Mouse (Mus musculus) large intestine, adult 2 months (tissue): ENCODE data around the gene Erf. TPM values are rescaled to one million over a fixed set of nuclear protein-coding genes. Genes with fewer than 3 reads are reported as not detected.

Source experiments
- DNase-seq: peaks from one replicate; pipeline ENCODE4 v3.0.0-alpha.2; 2012; ENCODE audit warnings: low read depth, low spot score
- WGBS: fragments of 180-500 bp; shearing (Covaris S2); methylation state at CpG from one replicate; pipeline ENCODE4 v1.1.7; 2018; 5-methylcytosine and 5-hydroxymethylcytosine counted together
- polyA plus RNA-seq: library from polyadenylated mRNA; depleted of rRNA; stranded (reverse); fragments of >200 nt; gene quantifications from 2 replicates; pipeline ENCODE4 v1.2.3, GENCODE M21; 2012; rRNA removed

Erf gene
- polyA plus RNA-seq, 1 experiment = 15.3 TPM

DNA sequence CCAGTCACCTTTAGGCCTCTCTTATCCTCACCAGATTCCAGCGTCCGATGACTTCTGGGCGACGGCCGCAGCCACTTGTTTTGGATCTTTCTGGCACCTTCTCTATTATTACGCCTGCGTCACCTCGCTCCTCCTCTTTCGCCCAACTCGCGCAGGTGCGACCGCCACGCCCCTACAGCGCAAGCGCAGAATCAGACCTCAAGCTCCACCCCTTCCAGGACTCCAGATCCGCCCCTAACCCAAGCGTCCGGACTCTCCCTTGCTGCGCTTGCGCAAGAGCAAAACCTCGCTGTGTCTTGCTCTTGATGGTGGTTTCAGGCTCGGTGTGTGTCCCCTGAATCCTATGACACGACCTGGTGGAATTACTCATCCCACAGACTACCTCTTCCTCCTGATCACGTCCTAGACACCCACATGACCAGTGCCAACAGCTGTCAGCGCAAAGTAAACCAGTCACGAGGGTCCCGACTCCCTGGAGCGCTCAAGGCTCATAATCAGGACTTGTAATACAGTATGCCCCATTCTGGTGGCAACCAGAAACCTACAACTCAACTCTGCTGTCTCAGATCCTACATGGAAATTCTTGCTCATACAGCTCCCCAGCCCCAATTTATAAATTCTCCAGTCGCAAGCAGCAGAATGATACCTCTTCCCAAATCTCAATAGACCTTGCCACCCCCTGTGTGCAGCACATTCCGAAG is 30.7 kb downstream of the Erf start:
- DNase-seq = peak; percentile 91
- 2% methylated on average over 31 of the region's 31 CpGs for WGBS

DNA sequence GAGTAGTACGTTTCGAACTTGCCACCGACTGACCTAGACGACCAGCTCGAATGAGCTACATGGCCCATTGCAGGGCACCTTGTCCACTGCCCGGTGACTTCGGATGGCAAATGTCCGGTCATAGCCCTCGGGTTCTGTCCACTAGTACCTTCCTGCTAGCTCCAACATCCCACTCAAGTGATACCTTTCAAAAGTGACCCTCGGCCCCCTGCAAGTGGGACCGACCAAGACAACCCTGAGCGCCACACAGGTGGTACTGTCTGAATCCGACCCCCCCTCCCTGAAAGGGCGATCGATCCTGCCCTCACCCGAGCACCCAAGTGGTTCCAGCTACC is 31.2 kb downstream of the Erf start:
- 0% methylated on average over 16 of the region's 16 CpGs for WGBS
- no peak for DNase-seq

DNA sequence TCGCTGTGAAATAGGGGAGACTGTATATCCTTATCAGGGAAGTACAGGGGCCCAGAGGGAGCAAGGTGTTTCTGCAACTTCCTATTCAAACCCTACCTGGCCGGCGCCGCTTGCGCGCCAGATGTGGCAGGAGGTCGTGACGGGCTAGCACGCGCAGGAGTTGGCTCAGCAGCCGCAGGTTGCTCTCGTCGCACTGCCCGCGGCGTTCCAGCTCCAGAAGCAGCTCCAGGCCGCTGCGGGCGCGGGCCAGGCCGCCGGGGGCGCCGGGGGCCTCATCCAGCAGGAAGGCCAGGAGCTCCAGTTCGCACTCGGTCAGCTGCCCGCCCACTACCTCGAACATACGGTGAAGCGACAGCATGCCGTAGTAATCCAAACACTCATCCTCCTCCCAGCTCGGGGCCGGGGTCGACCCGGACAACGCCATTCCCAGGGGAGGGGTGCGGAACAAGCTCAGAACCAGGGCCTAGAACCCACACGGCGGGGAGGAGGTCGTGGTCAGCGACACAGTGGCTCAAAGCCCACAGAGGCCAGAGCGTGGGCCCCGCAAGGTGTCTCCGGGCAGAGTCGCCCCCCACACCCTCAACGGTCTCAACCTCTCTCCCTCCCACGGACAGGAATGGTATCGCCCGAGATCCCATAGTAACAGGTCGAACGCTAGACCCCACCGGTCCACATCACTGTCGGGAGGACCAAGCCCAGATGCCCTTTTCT is 31.7 kb downstream of the Erf start:
- no peak for DNase-seq
- WGBS = under 1% methylated on average over 53 of the region's 53 CpGs

DNA sequence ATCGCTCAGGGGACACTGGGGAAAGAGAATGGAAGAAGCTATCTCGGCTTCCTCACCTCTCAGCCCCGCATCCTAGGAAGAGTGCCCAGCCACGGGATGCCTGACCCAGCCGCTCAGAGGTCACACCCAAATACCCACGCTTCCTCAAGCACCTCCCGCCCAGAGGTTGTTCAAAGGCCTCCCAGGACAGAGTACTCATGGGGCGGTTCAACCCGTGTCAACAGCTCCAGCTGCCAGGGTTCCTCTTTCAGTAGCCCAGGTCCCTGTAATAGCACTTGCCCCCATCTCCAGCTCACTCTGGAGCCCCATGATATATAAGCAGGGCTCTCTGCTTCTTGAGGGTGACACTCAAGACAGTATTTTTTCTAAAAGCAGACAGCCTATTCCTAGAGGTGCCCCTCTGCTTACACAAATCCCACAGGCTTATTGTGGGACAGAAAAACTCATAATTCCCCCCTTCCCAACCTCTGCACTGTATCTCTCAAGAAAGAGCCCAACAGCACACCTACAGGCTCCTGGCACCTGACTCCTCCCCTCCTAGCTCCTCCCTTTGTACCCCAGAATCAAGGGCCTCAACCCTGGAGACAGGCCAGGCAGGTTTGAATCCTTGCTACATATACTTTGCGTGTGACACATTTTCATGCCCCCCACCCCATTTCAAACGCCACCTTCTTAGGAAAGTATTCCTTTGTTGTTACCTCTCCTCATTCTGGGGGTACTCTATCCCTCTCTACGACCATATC is 32.7 kb downstream of the Erf start:
- 42% methylated on average over 12 of the region's 12 CpGs for WGBS
- no peak for DNase-seq

DNA sequence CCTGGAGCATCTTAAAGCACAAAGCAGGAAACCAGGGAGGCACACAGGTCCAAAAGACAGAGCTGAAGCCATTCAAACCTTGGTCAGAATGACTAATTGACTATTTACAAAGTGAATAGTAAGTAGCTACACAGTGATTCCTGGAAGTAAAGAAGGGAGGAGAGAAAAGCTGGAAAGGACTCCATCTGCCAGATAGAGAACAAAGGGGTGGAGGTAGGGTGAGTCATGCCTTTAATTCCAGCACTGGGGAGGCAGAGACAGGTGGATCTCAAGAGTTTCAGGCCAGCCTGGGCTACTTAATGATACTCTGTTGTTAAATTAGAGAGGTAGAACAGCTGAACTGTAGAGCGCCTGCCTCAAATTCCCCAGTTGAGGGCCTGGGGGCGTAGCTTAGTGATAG is 36.4 kb downstream of the Erf start:
- DNase-seq = no peak
- WGBS = 93% methylated on average over 2 of the region's 2 CpGs

DNA sequence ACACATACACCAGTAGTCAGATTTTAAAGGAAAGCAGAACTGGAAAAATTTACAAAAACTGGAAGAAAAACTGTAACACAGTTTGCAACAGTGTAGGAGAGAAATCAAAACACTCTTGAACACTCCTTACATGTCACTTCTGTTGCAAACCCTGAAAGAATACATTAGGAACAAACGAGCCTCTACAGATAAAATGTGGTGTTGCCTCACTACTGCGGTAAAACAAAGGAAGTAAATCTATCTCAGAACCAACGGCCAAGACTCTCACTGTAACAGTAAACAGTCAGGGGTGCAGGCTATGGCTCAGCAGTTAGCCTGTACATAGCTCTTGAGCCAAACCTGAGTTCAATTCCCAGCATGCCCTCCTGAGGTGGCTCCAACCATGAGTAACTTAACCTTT is 37.5 kb downstream of the Erf start:
- WGBS = 53% methylated on average over 3 of the region's 3 CpGs

DNA sequence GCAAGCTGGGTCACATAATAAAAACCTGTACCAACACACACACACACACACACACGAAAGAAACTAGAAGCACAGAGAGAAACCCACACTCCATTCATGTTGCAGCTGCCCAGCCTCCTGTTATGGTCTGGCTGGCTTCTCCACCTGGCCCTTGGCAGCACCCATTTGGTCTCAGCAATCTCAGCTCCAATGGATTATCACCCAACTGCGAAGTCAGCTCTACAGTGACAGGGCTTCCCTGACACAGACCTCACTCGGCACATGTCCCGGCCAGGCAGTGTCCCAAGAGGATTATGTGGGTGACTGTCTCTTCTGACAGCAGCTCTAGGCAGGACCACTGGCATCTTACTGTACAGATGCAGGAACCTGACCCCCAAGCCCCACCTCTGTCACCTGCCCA is 40.1 kb downstream of the Erf start:
- WGBS = 91% methylated on average over 4 of the region's 4 CpGs

More for the DNA sequence above, 37.5 kb downstream of the Erf start:
- DNase-seq = no peak

DNA sequence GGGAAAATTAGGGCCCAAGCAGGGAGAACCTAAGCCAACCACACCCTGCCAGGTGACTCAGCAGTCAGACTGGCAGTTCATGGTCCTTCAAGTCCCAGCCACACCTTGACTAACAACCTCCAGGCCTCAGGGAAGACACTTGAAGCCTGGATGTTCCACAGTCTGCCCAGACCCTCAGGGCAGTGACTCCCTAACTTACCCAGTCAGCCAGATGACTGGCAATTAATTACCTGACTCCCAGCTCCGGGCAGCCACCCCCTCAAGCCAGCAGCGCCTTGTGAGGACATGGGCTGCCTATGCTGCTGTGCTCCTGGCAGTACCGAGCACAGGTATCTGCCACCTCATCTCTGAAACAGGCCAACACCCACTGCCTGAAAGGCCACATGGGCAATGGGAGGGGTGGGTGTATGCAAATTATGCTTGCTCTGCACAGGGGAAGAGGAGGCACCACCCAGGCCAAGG is 41.4 kb downstream of the Erf start:
- WGBS = 33% methylated on average over 3 of the region's 3 CpGs

More for the DNA sequence above, 40.1 kb downstream of the Erf start:
- no peak for DNase-seq

DNA sequence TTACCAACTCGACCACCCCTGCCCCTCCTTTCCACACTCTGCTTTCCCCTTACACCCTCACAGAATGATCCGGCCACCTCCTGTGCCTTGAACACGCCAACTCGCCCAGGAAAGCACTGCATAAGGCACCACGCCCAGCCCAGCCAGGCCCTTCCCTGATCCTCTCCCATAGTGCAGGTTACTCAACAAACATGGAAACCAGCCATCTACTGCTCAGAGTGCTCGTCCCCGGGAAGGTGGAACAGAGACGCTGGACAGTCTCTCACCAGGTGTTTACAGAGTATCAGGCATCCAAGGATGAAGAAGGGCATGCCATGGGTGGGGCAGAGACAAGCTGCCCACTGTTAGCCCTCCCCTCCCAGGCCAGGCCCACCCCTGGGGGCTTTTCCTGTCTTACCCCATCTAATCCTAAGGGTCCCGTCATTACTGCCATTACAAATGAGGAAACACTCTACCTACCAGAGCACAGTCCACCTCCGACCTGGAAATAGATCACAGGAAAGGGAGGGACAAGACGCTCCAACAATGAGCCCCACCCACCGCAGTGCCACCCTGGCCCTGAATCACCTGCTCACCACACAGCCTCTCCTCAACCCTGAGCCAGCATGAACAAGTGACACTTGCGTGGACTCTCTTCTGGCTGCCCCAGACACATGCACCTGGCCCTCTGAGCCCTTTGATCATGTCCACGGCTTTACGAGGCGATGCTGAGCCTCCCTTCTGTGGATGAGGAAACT is 44.3 kb downstream of the Erf start:
- whole genome bisulfite sequencing = 35% methylated on average over 16 of the region's 16 CpGs
- DNase-seq = no peak

More for the DNA sequence above, 41.4 kb downstream of the Erf start:
- DNase-seq = no peak

DNA sequence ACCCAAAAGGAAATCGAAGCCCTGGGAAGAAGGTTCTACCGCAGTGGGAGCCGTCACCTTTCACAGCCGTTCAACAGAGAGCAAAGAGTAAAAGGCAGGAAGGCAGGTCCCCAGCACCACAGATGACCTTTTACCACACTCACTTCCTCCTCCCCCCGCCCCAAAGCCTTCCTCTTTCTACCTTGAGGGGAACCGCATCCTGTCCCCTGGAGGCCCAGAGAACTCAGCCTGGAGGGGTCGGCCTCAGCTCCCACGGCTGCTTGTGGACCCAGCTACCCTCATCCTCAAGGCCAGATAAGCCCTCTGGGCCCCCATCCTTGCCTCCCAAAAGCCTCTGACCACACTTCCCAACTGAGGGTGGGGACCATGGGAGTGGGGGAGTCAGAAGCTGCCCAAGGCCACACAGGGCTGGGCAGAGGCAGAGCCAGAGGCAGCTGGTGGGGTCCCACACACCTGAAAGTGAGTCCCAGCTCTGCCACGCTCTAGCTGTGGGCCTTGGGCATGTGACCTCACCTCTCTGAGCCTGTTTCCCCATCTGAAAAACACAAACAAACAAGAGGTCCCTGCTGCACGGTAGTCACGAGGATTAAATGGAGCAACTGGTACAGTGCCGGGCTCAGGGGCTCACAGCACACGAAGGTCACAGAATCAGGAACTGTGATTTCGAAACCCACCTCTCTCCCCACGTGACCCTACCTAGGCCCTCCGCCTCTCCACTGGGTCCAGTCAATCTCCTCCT is 45.0 kb downstream of the Erf start:
- 63% methylated on average over 16 of the region's 16 CpGs for WGBS
- no peak for DNase-seq

DNA sequence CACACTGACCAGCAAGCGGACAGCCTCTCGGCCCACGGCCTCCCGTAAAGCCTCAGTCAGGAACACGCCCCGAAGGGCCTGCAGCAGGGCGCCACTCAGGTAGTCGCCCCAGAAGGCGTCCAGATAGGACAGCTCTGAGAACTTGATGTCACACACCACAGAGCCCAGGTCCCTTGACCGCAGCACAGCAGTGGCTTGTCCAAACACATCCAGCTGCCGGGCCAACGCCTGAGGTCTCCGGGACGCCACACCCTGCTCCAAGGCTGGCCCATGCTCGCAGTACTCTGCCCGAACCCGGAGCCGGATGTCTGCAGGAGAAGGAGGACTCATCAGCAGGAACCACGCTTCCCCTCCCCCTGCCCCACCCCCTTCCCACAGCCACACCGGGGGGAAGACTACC is 46.9 kb downstream of the Erf start:
- no peak for DNase-seq
- WGBS = 82% methylated on average over 20 of the region's 20 CpGs

DNA sequence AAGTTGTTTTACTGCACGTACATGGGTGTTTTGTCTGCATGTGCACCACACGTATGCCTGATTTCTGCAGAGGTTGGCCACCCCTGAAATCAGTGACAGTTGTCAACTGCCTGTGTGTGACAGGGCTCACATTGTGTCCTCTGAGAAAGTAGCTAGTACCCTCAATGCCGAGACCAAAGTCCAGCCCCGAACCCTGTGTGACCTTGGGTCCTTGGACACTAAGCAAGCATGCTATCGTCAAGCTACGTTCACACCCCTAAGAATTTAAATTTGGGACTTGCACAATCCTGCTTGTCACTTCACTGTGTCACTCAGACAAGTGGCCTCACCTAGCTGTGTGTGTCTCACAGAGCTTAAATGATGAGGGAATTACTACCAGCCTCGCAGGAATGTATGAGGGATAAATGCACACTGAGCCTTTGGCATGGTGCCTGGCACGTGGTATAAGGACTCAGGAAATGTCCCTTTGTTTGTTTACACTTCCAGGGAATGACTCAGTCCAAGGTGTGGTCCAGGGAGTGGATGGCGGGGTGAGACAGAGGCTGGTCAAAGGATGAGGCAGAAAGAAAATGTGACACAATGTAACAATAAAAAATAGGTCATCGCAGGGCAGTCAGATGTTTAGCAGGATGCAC is 53.1 kb downstream of the Erf start:
- 20% methylated on average over 10 of the region's 10 CpGs for WGBS
- DNase-seq = peak; percentile 100

DNA sequence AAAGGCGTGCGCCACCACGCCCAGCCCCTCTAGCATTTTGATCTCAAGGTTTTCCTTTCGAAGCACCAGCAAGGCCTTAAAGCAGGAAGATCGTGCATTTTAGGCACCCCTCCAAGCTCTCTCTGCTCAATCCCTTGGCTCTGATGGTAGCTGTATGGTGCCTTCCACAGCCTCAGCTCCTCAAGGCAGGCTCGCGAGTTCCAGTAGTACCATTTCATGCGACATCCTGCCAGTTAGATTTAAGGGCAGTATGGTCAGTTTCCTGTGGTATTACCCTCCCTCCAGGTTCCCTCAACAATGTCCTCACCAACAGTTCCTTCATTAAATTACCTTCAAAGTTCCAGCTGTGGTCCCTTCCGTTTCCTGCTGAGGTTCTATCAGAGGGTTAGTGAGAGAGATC is 54.5 kb downstream of the Erf start:
- 74% methylated on average over 9 of the region's 9 CpGs for WGBS
- DNase-seq = no peak

DNA sequence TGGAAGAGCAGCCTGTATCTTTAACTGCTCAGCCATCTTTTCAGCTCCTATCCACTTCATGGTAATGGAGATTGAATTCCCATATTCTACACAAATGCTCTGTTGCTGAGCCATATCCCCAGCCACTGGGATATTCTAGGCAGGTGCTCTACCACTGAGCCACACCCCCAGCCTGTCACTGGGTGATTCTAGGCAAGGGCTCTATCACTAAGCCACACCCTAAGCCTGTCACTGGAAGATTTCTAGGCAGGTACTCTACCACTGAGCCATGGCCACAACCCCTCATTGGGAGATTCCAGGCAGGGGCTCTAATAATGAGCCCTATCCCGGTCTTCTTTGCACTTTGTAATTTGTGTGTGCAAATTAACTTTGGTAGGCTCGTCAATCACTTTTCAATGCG is 55.4 kb downstream of the Erf start:
- no peak for DNase-seq
- WGBS = 76% methylated on average over 3 of the region's 3 CpGs

Other genes with a start within 250 kb of the Erf start
- gene Atp1a3, start 244.8 kb downstream of the Erf start, polyA plus RNA-seq = 1.8 and 3.3 TPM in 2 replicates
- 6.4 and 8.7 TPM in 2 replicates for gene Grik5, start 178.4 kb downstream of the Erf start, polyA plus RNA-seq
- 16.8 and 20.6 TPM in 2 replicates for gene Zfp574, start 178.2 kb downstream of the Erf start, polyA plus RNA-seq
- 2.6 and 3.9 TPM in 2 replicates for gene Pou2f2, start 71.0 kb downstream of the Erf start, polyA plus RNA-seq
- 52.6 and 66.0 TPM in 2 replicates for gene Dedd2, start 30.1 kb downstream of the Erf start, polyA plus RNA-seq
- gene Zfp526, start 29.3 kb downstream of the Erf start, polyA plus RNA-seq = 4.2 and 7.1 TPM in 2 replicates
- gene Gsk3a, start 12.9 kb downstream of the Erf start, polyA plus RNA-seq = 95.8 and 123 TPM in 2 replicates
- gene Cic, start 16.9 kb upstream of the Erf start, polyA plus RNA-seq = 44.3 and 45.6 TPM in 2 replicates
- gene Pafah1b3, start 47.2 kb upstream of the Erf start, polyA plus RNA-seq = 173 and 176 TPM in 2 replicates
- gene Prr19, start 50.6 kb upstream of the Erf start, polyA plus RNA-seq = not detected in 2 replicates
- 0.19 and 0.21 TPM in 2 replicates for gene Tmem145, start 55.3 kb upstream of the Erf start, polyA plus RNA-seq
- 11.6 and 14.3 TPM in 2 replicates for gene Megf8, start 66.4 kb upstream of the Erf start, polyA plus RNA-seq
- not detected in 2 replicates for gene Cnfn, start 119.0 kb upstream of the Erf start, polyA plus RNA-seq
- gene Lipe, start 147.9 kb upstream of the Erf start, polyA plus RNA-seq = 46.9 and 90.5 TPM in 2 replicates
- 0.20 TPM in 1 of 2 replicates, not detected in the other for gene Cxcl17, start 162.1 kb upstream of the Erf start, polyA plus RNA-seq
- gene Ceacam1, start 226.8 kb upstream of the Erf start, polyA plus RNA-seq = 658 and 768 TPM in 2 replicates